Mouse (Mus musculus) left cerebral cortex, postnatal 14 days (tissue): ENCODE results near the gene Rora. TPM values are rescaled to one million over a fixed set of nuclear protein-coding genes. Genes with fewer than 3 reads are reported as not detected.

Experiments used
- DNase-seq, 2 experiments: peaks; one replicate each; pipeline ENCODE4 v3.0.0; 2021 to 2022; ENCODE audit warnings: low spot score in 2 of 2, mixed read lengths in 1 of 2
- intact Hi-C: fragments of 180-260 bp; cut with DNase I; formaldehyde crosslinking; loops from one replicate; pipeline ENCODE4 v1.15.1; 2025
- total RNA-seq, 2 experiments: library from RNA; stranded (reverse); gene quantifications; 2 replicates each; pipeline ENCODE4 v1.2.3; 2021

Rora gene
- total RNA-seq, 2 experiments from 2014 or later: 50.0 to 66.1 TPM

- intact Hi-C loops: no loop called here
- no peak for DNase-seq
These were observed 709.2 kb downstream of the Rora start for GRCm38 (mm10) chr9:69362766-69363165.

- intact Hi-C loops: no loop called here
- DNase-seq: no peak
These were observed 710.5 kb downstream of the Rora start for GRCm38 (mm10) chr9:69364117-69364516.

- DNase-seq: no peak
- intact Hi-C loops: no loop called here
These were observed 713.5 kb downstream of the Rora start for GRCm38 (mm10) chr9:69367055-69367454.

GRCm38 (mm10) chr9:69368071-69368470, 714.5 kb downstream of the Rora start:
- intact Hi-C loops: no loop called here
- DNase-seq: peak; percentile 56 to 70

- intact Hi-C loops: no loop called here
- no peak for DNase-seq
These were observed 717.6 kb downstream of the Rora start for GRCm38 (mm10) chr9:69371046-69371724.

- intact Hi-C loops: no loop called here
- DNase-seq: peak; percentile 25 to 32
These were observed 719.3 kb downstream of the Rora start for GRCm38 (mm10) chr9:69372871-69373270.

GRCm38 (mm10) chr9:69376982-69377653, 723.5 kb downstream of the Rora start:
- intact Hi-C loops: no loop called here
- DNase-seq: no peak

- intact Hi-C loops: no loop called here
- no peak for DNase-seq
These were observed 724.1 kb downstream of the Rora start for GRCm38 (mm10) chr9:69377654-69378045.

- no peak for DNase-seq
- intact Hi-C loops: no loop called here
These were observed 727.0 kb downstream of the Rora start for GRCm38 (mm10) chr9:69380546-69380945.

GRCm38 (mm10) chr9:69381741-69382140, 728.2 kb downstream of the Rora start:
- intact Hi-C loops: no loop called here

GRCm38 (mm10) chr9:69384475-69384874, 730.9 kb downstream of the Rora start:
- no peak for DNase-seq
- intact Hi-C loops: no loop called here

More at GRCm38 (mm10) chr9:69381741-69382140, 728.2 kb downstream of the Rora start:
- no peak for DNase-seq

GRCm38 (mm10) chr9:69384905-69385304, 731.3 kb downstream of the Rora start:
- no peak for DNase-seq
- intact Hi-C loops: no loop called here

- no peak for DNase-seq
- intact Hi-C loops: no loop called here
These were observed 733.7 kb downstream of the Rora start for GRCm38 (mm10) chr9:69387296-69387695.

- intact Hi-C loops: no loop called here
- DNase-seq: no peak
These were observed 737.0 kb downstream of the Rora start for GRCm38 (mm10) chr9:69390631-69391030.

GRCm38 (mm10) chr9:69394234-69394633, 740.6 kb downstream of the Rora start:
- intact Hi-C loops: no loop called here
- no peak for DNase-seq

- no peak for DNase-seq
These were observed 743.8 kb downstream of the Rora start for GRCm38 (mm10) chr9:69397432-69397759.

GRCm38 (mm10) chr9:69397760-69398452, 744.3 kb downstream of the Rora start, which contains the start of gene Ice2:
Gene Ice2 (plus strand): TSS chr9:69397906.
- peak; percentile 57 to 75 for DNase-seq
- intact Hi-C loops: no loop called here

More at GRCm38 (mm10) chr9:69397432-69397759, 743.8 kb downstream of the Rora start:
- intact Hi-C loops: no loop called here

GRCm38 (mm10) chr9:69398453-69398850, 744.9 kb downstream of the Rora start:
- intact Hi-C loops: no loop called here
- DNase-seq: no peak

- no peak for DNase-seq
- intact Hi-C loops: no loop called here
These were observed 751.1 kb downstream of the Rora start for GRCm38 (mm10) chr9:69404671-69405070.

- intact Hi-C loops: no loop called here
- DNase-seq: peak; percentile 10 to 26
These were observed 765.9 kb downstream of the Rora start for GRCm38 (mm10) chr9:69419476-69419875.
